Mouse (Mus musculus) c-Kit-negative CD71-positive TER-119-positive erythroid progenitor cells, embryonic 14.5 days (primary cell): ENCODE measurements around the gene Ifne.

Experiments
- DNase-seq: peaks from one replicate; pipeline ENCODE4 v3.0.0-alpha.2; 2013; ENCODE audit warnings: low read depth, low spot score

Ifne gene

DNA sequence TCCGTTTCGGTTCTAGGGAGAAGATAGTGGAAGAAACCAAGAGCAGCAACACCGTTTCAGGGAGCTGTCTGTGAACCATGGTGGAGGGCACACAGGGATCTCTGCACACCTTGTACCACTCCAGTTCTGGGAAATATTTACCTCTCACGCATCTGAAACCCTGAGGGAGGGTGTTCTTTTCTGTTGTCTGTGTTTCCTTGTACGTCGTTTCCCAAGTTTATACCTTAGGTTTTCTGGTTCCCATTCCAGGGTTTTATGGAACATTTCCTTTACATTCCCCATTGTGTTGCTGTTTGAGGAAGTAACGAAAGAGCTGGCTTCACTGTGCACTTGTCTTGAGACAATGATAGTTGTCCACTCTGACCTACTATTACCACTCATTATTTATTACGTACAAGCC lies at the start of gene Ifne:
TSS of gene Ifne (minus strand) at position 101 of the 400 bp plus-strand sequence.
- no peak for DNase-seq

DNA sequence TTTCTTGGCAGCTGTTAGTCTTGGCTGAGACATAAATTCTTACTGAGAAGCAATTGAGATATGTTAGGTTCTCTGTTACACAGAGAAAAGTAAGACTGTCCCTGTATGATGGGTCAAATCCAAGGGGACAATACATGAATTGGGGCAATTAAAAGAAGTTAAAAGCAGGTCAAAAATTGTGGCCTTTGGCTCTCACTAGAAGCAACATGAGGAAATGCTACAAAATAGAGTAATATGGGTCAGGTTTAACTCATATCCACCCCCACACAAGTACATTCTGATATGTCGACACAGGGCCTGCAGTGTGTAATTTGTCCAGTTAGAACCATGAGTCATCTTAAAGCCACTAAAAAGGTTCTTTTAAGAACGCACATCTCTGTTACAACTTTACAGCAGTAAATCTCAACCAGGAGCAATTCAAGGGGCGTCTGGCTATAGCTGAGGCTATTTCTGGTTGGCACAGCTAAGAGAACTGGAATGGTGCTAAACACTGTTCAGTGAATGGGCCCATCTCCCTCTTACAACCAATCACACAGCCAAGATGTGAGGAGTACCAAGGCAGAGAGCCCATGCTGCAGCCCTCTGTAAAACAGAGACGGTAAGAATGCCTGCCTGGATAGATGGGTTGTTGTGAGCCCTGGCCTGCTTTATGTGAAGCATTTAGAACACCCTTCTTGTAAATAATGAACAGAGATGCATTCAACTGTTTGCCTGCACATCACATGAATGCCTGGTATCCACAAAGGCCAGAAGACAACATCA lies 48.5 kb upstream of the Ifne start:
- no peak for DNase-seq

DNA sequence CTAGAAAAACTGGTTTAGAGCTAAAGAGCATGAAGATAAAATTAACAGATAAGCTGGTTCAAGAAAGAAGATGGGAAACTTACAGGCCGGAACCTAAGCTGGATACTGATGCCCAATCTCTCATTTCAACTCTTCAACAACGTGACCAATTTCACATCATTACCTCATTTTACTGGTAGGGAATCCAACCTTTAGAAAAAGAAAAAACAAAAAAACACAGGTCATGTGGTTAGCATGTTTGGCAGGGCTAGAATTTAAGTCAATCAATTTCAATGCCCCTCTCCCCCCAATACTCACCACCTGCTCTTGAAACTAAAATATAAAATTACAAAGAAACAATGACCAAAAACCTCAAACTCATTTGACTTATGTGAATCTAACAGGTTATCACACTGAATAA lies 47.8 kb upstream of the Ifne start:
- no peak for DNase-seq

DNA sequence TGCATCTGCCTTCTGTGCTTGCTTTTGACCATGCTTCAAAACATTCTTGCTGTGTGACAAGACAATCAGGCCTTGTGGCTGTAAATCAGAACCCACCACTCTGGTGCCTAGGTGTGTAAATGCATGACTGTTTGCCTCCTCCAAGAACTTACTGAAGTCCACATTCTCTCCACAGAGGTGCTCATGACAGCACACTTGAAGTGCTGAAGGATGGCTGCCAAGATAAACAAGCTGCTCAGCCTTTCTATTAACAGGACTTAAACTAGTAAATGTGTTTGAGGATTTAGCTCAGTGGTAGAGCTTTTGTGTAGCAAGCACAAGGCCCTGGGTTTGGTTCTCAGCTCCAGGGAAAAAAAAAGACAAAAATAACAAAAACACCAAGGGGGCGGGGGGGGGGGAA lies 46.6 kb upstream of the Ifne start:
- no peak for DNase-seq

DNA sequence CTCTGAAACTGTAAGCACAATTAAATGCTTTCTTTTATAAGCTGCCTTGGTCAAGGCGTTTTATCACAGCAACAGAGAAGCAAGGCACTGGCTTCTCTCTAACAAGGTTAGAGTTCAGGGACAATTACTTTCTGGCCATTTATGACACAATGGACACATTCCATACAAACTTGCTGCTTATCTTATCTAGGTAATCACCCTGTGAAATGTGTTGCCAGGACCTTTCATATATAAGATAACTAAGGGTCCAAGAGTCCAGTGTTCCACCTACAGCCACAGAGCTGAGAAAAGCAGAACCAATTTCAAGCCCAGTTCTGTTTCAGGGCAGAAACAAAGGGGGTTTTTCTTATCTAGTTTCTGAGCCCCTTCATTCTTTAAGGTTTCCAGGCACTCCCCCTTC lies 46.1 kb upstream of the Ifne start:
- DNase-seq = no peak

DNA sequence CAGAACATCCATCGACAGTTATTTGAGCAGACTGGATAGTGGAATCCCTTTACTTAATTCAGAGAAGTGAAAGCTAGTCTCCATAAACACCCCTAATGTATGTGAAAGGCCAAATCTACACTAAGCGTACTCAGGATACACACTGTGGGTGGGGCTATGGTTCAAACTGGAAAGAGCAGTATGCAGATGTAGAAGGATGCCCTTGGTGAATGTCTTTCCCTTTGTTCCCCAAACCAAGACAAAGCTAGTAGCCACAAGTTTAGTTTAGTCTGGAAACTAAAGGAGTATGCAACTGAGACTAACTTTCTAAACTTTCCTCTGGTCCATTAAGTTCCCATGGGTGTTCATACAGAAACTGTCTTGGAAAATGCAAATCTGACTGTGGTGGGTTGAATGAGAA lies 45.5 kb upstream of the Ifne start:
- no peak for DNase-seq

DNA sequence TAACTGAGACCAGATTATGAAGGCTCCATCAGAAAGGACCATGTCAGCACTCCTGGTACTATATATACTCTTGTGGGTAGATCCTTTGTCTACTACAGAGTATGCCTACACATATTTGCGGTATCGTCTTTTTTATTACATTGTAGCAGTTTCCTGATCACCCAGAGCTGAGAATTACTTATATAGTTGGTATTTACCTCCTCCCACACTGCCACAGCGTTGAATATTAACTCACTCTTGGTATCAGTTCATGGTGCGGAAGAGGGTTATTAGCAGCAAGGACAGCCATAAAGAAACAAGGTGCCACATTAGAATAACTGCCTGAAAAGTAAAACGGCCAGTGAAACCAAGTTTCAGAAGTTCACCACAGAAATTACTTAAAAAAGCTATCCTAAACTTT lies 41.3 kb upstream of the Ifne start:
- DNase-seq = no peak

DNA sequence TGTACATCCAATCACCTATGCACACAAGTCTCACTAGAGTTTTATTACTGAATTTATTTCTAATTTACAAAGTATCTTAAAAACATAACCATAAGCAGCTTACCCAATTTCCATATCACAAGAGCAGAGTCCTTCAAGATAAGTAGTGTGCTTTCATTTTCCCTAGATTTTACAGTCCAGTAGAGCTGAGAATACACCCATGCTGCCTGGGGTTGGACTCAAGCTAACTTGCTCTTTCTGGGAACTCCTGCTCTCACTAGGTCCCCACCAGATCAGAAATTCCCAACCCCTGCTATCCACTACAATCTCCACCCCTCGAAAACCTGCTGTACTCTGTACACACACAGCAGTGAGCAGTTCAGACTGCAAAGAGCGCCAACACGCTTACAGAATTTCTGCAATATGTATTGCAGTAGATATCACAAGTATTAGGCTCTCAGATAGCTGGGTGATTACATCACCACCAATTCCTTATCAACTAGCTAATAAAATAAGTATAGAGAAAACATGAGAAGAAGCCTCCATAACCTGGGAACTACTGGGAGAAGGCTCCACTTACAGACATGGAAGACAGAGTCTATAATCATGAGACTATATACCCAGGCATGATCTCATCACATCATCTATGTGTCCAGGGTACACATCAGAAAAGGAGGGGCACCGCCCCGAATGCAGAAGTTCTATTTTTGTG lies 37.9 kb upstream of the Ifne start:
- no peak for DNase-seq

DNA sequence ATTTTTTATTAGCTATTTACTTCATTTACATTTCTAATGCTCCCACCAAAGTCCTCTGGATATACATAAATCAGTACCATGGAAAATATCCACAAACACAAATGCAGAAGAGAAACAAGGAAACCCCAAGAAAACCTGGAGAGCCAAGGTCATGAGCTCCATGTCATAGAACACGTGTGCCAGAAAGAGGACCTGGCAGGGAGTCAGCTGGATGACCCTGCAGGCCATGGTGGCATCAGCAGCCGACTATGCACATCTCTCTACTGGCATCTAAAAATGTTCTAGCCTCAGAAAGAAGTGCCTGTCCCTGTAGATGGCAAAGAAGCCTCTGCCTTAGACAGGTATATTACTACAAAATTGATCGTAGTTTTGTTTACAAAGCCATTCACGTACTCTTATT lies 36.3 kb upstream of the Ifne start:
- DNase-seq = no peak

DNA sequence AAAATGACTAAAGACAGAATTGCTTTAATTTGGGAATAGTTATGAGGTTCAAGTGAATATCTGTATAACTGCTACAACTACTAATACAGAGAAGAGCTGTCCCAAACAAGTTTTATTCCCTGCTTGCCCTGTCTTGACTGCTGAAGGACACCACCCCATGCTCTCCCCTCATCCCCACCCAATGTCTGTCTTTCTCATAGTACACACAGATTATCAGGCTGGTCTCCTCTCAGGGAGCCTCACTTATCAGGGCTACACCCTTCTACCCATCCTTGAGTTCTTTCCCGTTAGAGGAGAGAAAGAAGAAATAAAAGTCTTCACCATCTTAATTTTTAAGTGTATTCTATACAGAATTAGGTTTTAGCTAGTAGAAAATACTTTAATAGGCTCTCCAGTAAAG lies 34.0 kb upstream of the Ifne start:
- peak; percentile 11 for DNase-seq

DNA sequence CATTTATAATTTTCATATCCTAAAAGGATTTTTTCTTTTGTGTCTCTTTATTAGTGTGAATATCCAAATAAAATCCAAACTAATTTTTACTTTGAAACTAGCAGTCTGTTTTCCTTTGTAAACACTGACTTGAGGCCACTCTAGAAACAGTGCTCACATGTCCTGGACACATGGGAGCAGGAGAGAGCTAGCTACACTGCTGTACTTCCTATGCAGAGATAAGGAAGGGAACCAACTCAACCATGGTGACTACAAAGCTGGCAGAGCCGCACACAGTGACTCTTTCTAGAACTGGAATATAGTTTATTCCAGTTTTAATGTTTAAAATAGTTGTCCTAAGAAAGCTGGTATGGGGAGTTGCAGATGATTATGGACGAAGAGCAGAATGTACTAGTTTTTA lies 32.9 kb upstream of the Ifne start:
- DNase-seq = no peak

DNA sequence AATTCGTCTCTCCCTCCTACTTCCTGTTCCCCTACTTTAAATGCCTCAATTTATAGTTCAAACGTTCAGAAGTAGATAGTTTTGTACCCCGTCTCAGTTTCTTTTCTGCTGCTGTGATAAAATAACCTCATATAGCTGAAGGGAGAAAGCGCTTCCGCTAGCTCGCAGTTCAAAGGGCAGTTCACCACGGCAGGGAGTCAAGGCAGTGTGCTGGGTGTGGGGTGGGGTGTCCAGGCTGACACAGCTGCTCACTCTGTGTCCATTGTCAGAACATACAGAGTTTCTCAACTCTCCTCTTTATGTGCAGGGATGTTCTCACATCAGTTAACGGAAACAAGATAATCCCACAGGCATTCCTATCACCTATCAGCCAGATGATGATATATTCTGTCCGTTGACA lies 32.2 kb upstream of the Ifne start:
- no peak for DNase-seq

DNA sequence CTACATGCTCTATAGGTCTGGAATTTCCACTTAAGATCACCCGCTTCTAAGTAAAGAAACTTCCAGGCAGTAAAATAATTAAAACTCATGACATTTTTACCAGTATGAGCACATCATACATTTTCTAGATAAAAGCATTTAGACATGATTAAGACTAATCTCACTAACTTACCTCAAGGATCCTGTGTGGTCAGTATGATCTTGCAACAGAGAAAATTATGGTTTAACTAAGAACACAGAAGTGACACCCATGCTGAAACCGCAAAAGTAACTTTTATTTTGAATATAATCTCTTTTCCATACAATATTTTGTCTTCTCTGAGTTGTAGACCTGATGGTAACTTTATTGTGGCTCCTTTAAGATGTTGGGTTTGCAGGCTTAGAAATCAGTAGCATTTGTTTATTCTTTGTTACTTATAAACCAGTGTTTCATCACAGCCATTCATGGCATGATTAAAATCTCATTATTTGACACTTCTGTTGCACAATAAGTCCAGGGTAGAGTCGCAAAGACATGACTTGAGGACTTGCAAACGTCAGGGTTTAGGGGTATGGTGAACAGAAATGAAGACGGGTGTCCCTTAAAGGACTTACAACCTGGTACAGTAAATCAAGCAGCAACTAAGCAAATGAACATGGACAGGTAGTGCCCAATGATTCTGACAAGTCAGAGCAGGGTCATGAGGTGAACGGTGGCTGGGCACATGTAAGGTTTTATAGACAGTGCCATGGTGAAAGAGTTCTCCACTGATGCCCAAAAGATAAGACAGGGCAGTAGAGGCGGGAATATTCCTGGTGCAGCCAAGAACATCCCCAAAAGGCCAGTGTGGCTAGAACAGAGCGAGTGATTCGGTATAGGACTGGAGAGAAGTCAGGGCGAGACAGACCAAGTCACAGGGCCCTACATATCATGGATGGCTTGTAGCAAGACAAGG lies 29.9 kb upstream of the Ifne start:
- DNase-seq = no peak

DNA sequence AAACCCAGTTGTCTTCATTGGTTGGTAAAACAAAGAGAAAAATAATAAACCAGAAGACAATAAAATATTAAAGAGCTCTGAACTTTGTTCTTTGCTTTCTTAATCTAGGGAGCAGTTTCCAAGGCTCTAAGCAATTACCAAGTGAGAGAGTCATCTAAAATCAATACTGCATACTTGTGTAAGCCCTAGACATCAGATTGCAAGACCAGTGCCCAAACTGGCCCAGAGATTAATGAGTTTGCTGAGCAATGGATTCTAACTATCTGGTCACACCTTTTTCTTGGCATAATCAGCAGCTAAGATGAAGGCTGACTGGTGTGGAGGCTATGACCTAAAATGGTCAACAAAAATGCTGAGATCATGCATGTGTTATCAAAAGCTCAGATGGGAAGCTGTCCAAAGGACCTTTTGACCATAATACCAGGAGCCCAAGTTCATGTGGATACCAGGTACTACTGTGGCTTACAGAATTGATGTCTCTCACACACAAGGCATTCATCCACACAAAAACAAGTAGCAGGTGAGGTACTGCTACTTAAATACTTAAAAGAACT lies 13.3 kb upstream of the Ifne start:
- no peak for DNase-seq

DNA sequence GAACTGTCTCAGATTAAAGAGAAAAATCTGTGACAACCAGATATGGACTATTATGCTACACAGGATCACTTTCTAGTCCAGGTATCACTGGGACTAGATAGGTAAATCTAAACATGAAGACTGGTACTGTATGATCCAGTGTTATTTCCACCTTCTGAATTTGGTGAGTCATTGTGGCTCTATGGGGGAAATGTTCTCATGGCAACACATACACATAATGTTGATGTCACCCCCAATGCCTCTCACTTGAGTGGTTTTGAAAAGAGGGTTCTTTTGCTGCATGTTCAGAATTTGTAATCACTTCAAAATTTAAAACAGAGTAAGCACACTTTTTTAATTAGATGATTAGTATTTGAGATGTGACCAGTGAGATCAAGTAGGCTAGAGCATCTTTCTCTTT lies 8.2 kb upstream of the Ifne start:
- DNase-seq = no peak

DNA sequence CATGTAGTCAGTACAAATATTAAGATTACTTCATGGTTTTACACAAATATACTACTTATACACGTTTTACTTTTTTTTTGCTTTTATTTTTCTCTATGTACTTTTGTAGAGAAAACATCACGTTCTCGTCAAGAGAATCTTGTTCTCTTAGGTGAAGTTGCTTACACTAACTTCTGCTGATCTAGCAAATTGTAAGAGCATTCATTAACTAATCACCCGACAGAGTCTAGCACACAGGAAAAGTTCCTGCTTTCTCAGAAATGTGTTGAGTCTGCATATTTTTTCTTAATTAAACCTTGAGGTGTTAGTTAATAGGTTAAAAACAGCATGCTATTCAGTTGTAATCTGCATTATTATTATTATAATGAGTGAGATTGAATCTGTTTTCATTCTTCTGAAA lies 1.2 kb downstream of the Ifne start:
- no peak for DNase-seq

DNA sequence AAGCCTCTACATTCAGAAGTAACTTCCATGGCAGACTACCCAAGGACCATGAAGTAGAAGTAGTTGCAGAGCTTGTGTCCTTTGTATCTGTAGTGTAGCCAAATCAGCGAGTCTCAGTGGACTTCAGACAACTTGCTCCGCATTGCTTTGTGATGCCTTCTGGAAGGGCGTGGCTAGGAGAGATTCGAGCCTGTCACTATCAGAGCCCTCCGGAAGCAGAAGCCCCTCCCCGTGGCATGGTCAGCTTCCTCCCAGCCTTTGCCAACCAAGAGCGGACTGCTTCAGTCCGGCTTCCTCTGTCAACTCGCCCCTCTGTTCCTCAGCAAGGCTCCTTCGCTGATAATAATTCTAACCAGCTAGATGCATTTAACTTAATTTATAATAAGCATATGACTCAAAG lies 1.8 kb downstream of the Ifne start:
- DNase-seq = no peak

DNA sequence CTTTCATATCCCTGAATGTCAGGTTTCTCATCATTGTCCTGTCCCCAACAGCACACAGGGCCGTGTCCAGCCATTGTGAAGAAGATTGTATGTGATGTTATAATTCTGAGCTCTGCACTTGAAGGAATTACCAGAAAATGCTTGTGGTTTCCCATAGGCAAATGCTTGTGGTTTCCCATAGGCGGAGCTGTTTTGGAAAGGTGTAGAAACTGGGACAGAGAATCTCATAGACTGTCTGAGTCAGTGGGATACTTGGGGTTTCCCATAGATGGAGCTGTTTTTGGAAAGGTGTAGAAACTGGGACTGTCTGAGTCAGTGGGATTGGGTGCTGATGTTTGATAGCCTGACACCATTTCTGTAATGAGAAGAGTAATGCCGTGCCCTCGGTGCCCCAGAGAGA lies 3.5 kb downstream of the Ifne start:
- DNase-seq = no peak

DNA sequence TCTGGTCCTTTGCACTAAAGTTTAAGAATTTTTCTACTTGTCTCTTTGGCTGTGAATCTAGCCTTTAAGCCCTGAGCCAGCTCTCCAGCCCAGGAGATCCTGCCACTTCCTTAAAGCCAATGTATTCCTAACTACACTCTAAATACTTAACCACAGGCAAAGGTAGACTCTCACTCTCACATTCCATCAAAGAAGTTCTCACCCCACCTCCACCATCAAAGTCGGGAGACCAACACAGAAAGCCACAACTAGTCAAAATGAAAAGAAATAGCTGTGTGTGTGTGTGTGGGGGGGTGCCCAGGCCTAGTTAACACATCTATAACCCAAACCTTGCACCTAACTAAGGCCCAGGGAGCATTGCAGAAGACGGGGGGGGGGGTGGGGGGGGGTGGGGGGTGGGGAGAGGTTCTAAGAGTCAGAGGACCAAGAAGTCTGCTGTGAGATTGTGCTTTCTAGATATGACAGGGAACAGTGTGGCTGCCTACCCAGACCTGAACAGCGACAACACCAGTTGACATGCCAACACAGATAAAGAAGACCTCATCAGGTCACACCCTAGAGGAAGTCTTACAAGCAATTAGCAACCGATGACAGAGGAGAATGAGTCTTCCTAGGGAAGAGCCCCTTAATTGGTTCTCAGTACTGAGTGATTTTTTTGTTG lies 4.4 kb downstream of the Ifne start:
- no peak for DNase-seq

DNA sequence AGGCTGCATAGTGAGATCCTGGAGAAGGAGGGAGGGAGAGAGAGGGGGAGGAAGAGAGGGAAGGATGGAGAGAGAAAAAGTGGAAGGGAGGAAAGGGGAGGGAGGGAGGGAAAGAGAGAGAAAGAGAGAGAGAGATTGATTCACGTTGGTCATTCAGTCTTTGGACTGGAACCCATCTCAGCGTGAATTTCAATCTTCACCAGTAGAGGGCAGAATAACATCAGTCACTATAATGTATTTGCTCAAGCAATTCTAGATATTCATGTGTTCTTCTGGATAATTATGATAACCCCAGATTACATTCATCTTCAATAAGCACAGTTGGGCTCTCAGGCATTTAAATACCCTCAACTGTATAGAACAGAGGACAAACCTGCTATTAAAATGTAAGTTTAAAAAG lies 7.3 kb downstream of the Ifne start:
- DNase-seq = no peak
